Mouse (Mus musculus): Measurements from ENCODE around the gene Nlgn1.

Nlgn1 gene

DNA sequence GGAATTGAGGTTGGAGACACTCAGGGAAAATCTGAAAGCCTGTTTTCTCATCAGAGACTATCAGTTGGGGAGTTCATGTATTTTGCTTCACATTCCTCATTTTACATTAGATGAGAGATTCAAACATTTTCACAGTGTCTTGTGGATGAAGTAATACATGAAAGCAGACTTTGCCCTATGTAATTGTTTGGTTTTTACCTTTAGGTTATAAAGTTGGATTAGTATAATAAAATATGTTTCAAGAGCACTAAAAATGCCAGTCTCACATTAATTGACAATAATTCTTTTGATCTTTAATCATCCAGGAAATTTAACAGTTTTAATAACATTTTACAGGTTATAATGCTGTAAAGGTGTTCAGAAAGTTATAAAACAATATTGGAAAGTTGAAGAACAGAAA is 262.9 kb downstream of the Nlgn1 start:
- DNase-seq (ENCODE audit: low spot score in 2 of 2), result no peak

GRCm38 (mm10) chr3:26050769-26051168 is 281.5 kb downstream of the Nlgn1 start:
- no peak for DNase-seq (ENCODE audit: low spot score in 2 of 2)

- no peak for DNase-seq (ENCODE audit: low spot score in 2 of 2)
Measured at GRCm38 (mm10) chr3:26042966-26043365, 289.3 kb downstream of the Nlgn1 start.

DNA sequence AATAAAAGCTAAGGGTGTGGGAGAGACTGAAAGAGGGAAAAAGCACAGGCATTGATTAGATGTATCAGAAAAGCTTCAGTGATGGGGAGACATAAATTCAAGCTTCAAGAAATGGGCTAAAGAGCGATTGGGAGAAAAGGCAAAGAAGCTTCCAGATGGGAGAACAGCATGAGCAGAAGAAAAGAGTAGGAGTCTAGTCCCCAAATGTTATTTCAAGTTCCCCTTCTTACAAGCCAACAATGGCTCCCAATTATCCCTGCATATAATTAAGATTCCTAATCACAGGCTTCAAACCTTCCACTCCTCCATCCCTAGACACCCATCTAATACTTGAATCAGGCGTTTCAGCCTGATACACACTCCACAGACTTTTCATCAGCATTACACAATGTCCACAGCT is 292.6 kb downstream of the Nlgn1 start:
- no peak for DNase-seq (ENCODE audit: low spot score in 2 of 2)

DNA sequence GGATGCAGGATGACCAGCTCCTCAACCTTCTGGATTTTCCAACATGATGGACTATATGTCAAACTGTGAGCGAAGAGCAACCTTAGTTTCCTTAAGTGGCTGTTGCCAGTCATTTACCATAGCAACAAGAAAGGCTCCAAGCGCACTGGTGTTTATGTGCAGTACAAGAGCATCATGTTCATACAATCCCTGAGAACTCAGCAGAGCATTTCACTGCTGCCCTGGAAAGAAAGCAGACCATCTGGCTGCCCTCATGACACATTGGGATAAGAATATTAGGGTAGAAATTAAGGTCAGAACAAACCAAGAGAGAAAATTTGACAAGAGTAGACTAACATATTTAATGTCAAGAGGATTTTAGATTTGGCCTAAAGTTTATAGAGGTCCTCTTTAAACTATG is 306.2 kb downstream of the Nlgn1 start:
- DNase-seq (ENCODE audit: low spot score in 2 of 2), result no peak

- DNase-seq (ENCODE audit: low spot score in 2 of 2), result no peak
Measured at GRCm38 (mm10) chr3:26023217-26023616, 309.0 kb downstream of the Nlgn1 start.

DNA sequence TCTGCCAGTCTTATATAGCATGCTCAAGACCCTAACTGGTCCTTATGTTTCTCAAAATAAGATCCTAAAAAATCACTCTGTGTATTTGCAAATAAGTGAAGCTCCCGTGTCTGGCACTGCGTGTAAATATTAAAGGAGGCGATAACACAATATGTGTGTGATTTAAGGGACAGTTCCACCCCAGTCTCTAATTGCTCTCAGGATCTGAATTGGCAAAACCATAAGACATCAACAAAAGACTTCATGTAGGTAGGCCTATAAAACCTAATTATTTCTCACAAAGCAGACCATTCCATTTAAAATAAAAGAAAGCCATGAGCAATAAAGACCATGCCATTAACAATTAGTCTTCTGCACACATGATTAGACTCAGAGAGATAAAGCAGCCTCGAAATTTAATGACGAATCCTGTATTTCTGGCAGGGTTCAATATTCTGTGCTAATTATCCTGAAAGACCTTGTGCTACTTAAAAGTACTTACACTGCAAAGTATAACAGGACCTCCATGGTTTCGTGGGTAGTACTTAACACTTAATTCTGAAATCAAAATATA is 310.6 kb downstream of the Nlgn1 start:
- DNase-seq (ENCODE audit: low spot score in 2 of 2), result no peak

DNA sequence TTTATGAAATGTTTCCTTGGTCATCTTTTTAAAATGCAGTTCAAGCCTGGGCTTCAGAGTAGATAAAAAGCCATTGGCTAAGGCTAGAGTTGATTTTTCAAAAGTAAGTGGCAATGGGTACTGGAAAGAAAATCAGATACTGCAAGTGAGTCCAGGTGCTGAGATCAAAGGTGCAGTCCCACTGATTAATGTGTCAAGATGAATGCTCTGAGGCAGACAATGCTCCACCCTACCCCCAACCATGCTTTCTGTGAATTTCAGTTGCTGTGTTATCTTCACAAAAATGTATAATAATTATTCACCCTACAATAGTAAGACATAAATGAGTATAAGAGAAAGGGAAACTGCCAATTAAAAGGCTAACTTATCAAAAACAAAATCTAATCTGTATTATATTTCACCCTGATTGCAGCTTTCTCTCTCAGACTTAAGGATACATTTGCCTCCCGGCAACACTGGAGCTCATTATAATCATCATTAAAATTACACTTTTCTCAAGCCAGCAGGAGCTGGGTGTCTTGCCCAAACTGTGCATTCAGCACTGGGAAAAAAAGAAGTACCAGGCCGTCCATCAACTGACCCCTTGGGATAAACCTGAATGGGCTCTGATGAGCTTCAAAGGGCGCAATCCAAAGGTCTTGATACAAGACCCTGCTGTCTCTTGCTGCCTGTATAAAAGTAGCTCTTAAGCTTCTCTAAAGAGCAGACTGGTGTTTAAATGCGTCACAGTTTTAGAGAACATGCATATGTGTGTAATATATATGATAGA is 320.8 kb downstream of the Nlgn1 start:
- no peak for DNase-seq (ENCODE audit: low spot score in 2 of 2)

DNA sequence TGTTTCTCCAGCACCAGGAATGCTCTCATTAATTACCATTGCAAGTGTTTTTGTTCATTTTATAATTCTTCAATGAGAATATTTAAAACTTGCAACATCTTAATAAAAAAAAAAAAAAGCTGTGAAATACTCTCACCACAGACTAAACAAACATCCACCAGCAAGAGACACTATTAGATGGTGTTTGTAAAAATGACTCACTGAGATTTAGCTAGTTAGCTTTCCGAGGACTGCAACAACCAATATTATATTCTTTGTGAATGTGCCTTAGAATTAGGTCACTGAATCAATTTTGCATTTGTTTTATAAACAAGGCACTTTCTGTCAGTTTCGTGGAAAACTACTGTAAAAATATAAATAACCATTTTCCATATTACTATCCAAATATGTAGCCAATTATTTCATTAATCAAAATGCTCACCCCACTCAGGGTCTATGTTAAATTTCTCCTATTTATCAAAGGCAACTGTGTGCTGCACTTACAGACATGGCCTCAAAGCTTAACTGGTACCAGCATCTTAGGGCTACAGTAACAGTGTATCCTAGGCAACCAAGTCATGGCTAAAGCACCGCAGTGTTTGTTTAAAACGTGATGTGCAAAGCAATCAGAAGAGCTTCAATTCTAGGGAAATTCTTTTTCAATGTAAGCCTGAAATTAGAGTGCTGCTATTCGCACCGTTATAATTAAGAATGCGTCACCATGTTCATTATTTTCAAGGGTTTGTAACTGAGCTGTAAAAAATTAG is 329.2 kb downstream of the Nlgn1 start:
- no peak for DNase-seq (ENCODE audit: low spot score in 2 of 2)

GRCm38 (mm10) chr3:26002367-26002766 is 329.9 kb downstream of the Nlgn1 start:
- DNase-seq (ENCODE audit: low spot score in 2 of 2), result peak in 1 of 2 experiments; percentile 29

- peak in 1 of 2 experiments; percentile 10 for DNase-seq (ENCODE audit: low spot score in 2 of 2)
Measured at GRCm38 (mm10) chr3:25967546-25967945, 364.7 kb downstream of the Nlgn1 start.

GRCm38 (mm10) chr3:25964237-25964636 is 368.0 kb downstream of the Nlgn1 start:
- no peak for DNase-seq (ENCODE audit: low spot score in 2 of 2)

- no peak for DNase-seq (ENCODE audit: low spot score in 2 of 2)
Measured at GRCm38 (mm10) chr3:25963568-25963967, 368.7 kb downstream of the Nlgn1 start.

- DNase-seq (ENCODE audit: low spot score in 2 of 2), result no peak
Measured at GRCm38 (mm10) chr3:25916535-25916934, 415.7 kb downstream of the Nlgn1 start.

- no peak for DNase-seq (ENCODE audit: low spot score in 2 of 2)
Measured at GRCm38 (mm10) chr3:25914365-25915065, 417.7 kb downstream of the Nlgn1 start.

- DNase-seq (ENCODE audit: low spot score in 2 of 2), result peak; percentile 74 to 83
Measured at GRCm38 (mm10) chr3:25903140-25903809, 429.0 kb downstream of the Nlgn1 start.

DNA sequence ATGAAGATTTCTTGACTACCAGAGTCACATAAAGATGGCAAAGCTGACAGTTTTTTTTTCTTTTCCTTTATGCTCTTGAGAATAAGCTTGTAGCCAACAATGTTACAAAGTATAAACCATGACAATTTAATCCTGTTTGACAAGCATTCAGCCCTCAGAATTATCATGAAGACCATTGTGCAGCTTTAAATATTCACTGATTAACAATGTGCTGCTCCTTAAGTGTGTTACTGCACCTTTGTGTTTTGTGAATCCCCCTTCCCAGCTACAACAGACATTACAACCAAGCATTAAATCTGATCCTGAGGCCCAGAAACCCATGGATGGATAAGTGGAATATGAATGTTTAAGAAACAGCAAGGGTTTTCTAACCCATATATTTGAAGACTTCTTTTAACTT is 434.8 kb downstream of the Nlgn1 start:
- no peak for DNase-seq (ENCODE audit: low spot score in 2 of 2)

GRCm38 (mm10) chr3:25884797-25885196 is 447.5 kb downstream of the Nlgn1 start:
- DNase-seq (ENCODE audit: low spot score in 2 of 2), result no peak

DNA sequence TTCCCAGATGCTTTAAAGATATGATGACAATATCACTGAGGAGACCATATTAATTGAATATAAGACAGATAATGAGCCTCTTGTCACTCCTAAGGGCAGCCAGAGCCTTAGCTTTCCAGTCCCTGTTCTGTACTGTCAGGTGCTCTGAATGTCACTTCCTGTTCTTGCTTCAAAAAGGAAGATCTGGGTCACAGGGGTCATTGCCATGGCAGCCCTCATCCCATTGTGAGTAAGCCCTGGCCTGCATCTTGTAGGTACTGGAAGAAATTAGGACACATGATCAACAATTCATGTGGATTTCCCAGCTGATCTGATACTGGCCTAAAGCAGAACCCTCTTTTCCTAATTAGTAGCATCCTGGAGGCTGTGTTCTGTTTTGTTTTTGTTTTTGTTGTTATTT is 463.1 kb downstream of the Nlgn1 start:
- no peak for DNase-seq (ENCODE audit: low spot score in 2 of 2)

DNA sequence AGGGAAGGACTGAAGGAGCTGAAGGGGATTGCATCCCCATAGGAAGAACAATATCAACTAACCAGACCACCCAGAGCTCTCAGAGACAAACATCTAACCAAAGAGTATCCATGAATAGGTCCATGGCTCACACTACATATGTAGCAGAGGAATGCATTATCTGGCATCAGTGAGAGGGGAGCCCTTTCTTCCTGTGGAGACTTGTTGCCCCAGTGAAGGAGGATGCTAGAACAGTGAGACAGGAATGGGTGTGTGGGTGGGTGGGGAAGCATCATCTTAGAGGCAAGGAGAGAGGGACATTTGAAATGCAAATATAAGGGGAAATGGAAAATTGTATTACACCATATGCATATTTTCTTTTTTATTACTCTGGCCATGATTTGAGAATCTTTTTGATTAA is 473.9 kb downstream of the Nlgn1 start:
- no peak for DNase-seq (ENCODE audit: low spot score in 2 of 2)

- no peak for DNase-seq (ENCODE audit: low spot score in 2 of 2)
Measured at GRCm38 (mm10) chr3:25844686-25845462, 487.4 kb downstream of the Nlgn1 start.

Measured in right cerebral cortex, adult 2 months (tissue).